Mouse (Mus musculus) bone marrow, adult 2 months (tissue): ENCODE measurements around the gene Gpr108. TPM values are rescaled to one million over a fixed set of nuclear protein-coding genes. Genes with fewer than 3 reads are reported as not detected.
A peak's percentile ranks its signal among the peaks of the same experiment; 100 is the strongest.

Experiments
- H3K27ac ChIP-seq: fragments of 200-500 bp; 2 replicates; pipeline ENCODE4 v1.5.1; 2012; ENCODE audit warnings: low read depth, mild to moderate bottlenecking, control low read depth, inconsistent platforms, low read length; ENCODE audit not compliant: control insufficient read depth, poor library complexity, insufficient read depth
- H3K4me1 ChIP-seq: fragments of 200-500 bp; 2 replicates; pipeline ENCODE4 v1.6.1; 2011; ENCODE audit warnings: low read length; ENCODE audit not compliant: control insufficient read depth, insufficient read depth
- H3K4me3 ChIP-seq: fragments of 200-500 bp; replicated peaks from 2 replicates; pipeline ENCODE3; 2011; ENCODE audit warnings: mild to moderate bottlenecking, low read depth, low read length, control low read depth; ENCODE audit not compliant: control insufficient read depth
- CTCF ChIP-seq: fragments of 200-500 bp; IDR thresholded peaks from 2 replicates; pipeline ENCODE4 v1.5.1; 2011; ENCODE audit warnings: low read length, control low read depth; ENCODE audit not compliant: control insufficient read depth, insufficient read depth
- POLR2A ChIP-seq: fragments of 200-500 bp; IDR thresholded peaks from 2 replicates; pipeline ENCODE4 v1.6.1; 2011; ENCODE audit warnings: low read depth, mild to moderate bottlenecking, control low read depth, low read length, borderline replicate concordance; ENCODE audit not compliant: control insufficient read depth
- WGBS: fragments of 180-500 bp; shearing (Covaris S2); methylation state at CpG from one replicate; pipeline ENCODE4 v1.1.7; 2018; 5-methylcytosine and 5-hydroxymethylcytosine counted together
- polyA plus RNA-seq: library from polyadenylated mRNA; stranded (reverse); fragments of >200 nt; gene quantifications from 2 replicates; pipeline ENCODE4 v1.2.4, GENCODE M21; 2011; ENCODE audit warnings: low replicate concordance; ENCODE audit not compliant: missing spikeins, insufficient read depth, insufficient read length

Gene Gpr108
- polyA plus RNA-seq, 1 experiment, result 37.5 TPM

DNA sequence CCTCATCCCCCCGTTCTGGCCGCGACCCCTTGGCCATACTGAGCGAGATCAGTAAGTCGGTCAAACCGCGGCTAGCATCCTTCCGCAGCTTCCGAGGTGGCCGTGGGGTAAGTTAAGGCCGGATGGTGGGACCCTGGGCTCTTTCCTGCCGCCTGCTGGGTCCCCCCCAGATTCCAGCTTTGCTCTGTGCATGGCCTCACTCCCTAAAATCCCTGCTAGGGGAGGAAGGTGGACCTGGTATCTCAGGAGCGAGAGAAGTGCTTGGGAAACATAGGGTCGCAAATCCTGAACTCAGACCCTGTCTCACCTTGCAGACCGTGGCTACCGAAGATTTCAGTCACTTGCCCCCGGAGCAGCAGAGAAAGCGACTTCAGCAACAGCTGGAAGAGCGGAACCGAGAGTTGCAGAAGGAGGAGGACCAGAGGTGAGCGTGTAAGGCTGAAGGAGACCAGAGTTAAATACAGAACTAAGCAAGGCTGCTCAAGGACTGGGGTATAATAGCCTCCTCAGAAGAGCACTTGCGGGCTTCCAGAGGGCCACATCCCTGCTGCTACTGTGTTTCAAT, 8.8 kb upstream of the Gpr108 start:
- TF ChIP-seq CTCF (no peak), POLR2A (no peak)
- H3K4me3 ChIP-seq, result no peak overlapping the region
- 90% methylated on average over 22 of the region's 22 CpGs for WGBS

DNA sequence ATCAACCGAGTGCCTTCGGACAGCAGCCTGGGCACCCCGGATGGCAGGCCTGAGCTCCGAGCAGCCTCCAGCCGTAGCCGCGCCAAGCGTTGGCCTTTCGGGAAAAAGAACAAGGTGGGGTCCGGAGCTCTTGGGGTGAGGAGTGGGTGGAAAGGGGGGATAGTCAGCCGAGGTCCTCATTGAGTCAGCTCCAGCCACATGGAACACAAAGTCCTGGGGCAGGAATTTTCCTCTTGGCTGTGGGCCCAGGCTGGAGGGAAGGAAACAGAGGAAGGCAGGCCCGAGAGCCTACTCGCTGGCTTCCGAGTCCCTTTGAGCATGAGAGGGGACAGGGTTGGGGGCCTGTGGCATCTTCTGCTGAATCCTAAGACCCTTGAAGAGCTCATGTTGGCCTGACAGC, 7.1 kb upstream of the Gpr108 start:
- no peak for TF ChIP-seq CTCF
- no peak for TF ChIP-seq POLR2A
- WGBS, result 91% methylated on average over 14 of the region's 14 CpGs
- Histone ChIP-seq H3K4me1 (no peaks in the 10 kb centered on the region), H3K27ac (no peak overlapping the region), H3K4me3 (no peak overlapping the region)

More for the DNA sequence above, 8.8 kb upstream of the Gpr108 start:
- no peak overlapping the region for H3K27ac ChIP-seq
- no peaks in the 10 kb centered on the region for H3K4me1 ChIP-seq

DNA sequence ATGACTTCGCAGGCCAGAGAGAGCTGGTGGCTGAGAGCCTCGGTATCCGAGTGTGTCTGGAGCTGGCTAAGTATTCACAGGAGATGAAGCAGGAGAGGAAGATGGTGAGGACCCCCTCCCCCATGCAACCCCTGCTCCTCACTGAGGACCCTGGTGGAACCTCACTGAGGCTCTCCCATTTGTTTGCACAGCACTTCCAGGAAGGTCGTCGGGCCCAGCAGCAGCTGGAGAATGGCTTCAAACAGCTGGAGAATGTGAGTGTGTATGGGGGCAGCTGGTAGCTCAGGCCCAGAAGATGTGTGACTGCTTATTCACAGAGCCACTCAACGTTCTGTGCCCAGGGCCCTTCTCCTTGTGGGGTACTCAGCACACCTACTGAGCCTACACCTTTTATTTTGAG, 5.1 kb upstream of the Gpr108 start:
- H3K27ac ChIP-seq, result no peak overlapping the region
- no peak overlapping the region for H3K4me3 ChIP-seq
- 88% methylated on average over 6 of the region's 6 CpGs for WGBS
- peaks cover 3% of the 10 kb centered on the region; the same call in 1 of the 2 replicates for H3K4me1 ChIP-seq
- TF ChIP-seq POLR2A, result no peak
- TF ChIP-seq CTCF, result no peak

DNA sequence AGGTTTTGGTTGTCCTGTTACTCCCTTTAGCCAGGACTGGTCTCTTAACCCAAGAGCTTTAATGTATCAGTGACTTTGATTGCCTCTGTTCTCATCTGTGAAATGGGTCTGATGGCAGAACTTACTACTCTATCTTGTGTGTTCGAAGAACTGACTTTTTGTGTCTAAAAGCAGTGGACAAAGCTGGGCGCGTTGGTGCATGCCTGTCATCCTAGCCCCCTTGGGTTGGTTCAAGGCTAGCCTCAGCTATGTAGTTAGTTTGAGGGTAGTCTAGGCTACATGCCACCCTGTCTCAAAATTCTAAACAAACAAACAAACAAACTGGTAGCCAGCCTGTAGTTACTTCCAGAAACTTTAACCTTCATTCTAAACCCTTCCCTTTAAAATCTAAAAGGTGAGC, 3.2 kb upstream of the Gpr108 start:
- Histone ChIP-seq H3K27ac (no peak overlapping the region), H3K4me1 (peaks cover 3% of the 10 kb centered on the region; the same call in 1 of the 2 replicates), H3K4me3 (no peak overlapping the region)
- TF ChIP-seq POLR2A (no peak), CTCF (no peak)
- 90% methylated on average over 3 of the region's 3 CpGs for WGBS

- TF ChIP-seq CTCF, result no peak
- Histone ChIP-seq H3K4me3 (peak overlapping the region; percentile 15), H3K4me1 (peaks cover 5% of the 10 kb centered on the region; the same call in 1 of the 2 replicates), H3K27ac (no peak overlapping the region)
- WGBS, result 6% methylated on average over 33 of the region's 33 CpGs
Observed at GRCm38 (mm10) chr17:57250461-57251160, 2.4 kb upstream of the Gpr108 start.

- Histone ChIP-seq H3K4me3 (peak within 1 kb of the TSS; percentile 83), H3K4me1 (peaks cover 5% of the 10 kb centered on the region; the same call in 1 of the 2 replicates), H3K27ac (peak within 1 kb of the TSS; percentile 61)
- TF ChIP-seq POLR2A (peak; percentile 40; the same call in 1 of the 2 replicates), CTCF (peak; percentile 36; the same call in 1 of the 2 replicates)
- WGBS, result under 1% methylated on average over 52 of the region's 52 CpGs
Observed at GRCm38 (mm10) chr17:57249186-57250181, 1.2 kb upstream of the Gpr108 start, which contains the start of gene Trip10. Trip10 (plus strand) TSS chr17:57249455.

- H3K27ac ChIP-seq, result peak overlapping the region; percentile 61; the same call in 1 of the 2 replicates
- H3K4me3 ChIP-seq, result peak overlapping the region; percentile 52
- WGBS, result 8% methylated on average over 13 of the region's 13 CpGs
- no peak for TF ChIP-seq POLR2A
- TF ChIP-seq CTCF, result no peak
- peaks cover 5% of the 10 kb centered on the region; the same call in 1 of the 2 replicates for H3K4me1 ChIP-seq
Observed at GRCm38 (mm10) chr17:57248771-57249170, 525 bp upstream of the Gpr108 start.
